ENCODE assay signal across 9 mouse cellular contexts in the genomic region with DNA sequence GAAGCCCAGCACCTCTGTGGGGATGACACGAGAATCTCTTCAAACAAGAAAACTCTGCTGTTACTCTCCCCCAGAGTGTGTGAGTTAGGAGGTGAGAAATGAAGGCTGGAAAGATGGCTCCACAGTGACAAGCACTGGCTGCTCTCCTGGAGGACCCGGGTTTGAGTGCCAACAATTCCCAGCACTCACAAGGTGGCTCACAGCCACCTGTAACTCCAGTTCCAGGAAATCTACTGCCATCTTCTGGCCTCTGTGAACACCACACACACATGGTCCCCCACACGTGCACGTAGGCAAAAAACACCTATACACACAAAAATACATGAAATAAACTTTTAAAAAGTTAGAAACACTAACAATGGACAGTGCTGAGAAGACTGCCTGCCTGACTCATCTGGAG. TPM values are rescaled to one million over a fixed set of nuclear protein-coding genes. Genes with fewer than 3 reads are reported as not detected.
A peak's percentile ranks its signal among the peaks of the same experiment; 100 is the strongest.
DNase-seq lines count a peak whose midpoint lies in the region; ATAC-seq and TF ChIP-seq lines count a peak whose summit lies in the region.
"Had no signal": no experiment of that assay in that cellular context is flagged by ENCODE, and none has a peak within 500 bp of the region (broad histone marks: within the 10 kb centered on the region; RNA-seq: fewer than 3 reads in every experiment).

No protein-coding gene starts in this region.

- peak; percentile 11 for TF ChIP-seq RAD21 in CH12.LX (IDR thresholded peaks at IDR 0.05; ENCODE audit: low read depth, low read length)

- no peak for TF ChIP-seq EP300 in CH12.LX (IDR thresholded peaks at IDR 0.05; ENCODE audit: low read length)

- no peaks in the 10 kb centered on the region for H3K27me3 ChIP-seq in kidney, adult 2 months (replicated peaks; ENCODE audit: control insufficient read depth, insufficient read depth, low read length)
- no peaks in the 10 kb centered on the region for H3K27me3 ChIP-seq in CH12.LX (replicated peaks)
- H3K27me3 ChIP-seq in liver, embryonic 11.5 days (replicated peaks; ENCODE audit: control insufficient read depth, insufficient read depth, low read length): no peaks in the 10 kb centered on the region
- H3K27me3 ChIP-seq: embryonic facial prominence, embryonic 15.5 days had no signal

- no peak for TF ChIP-seq POLR2A in kidney, adult 2 months (IDR thresholded peaks at IDR 0.05; ENCODE audit: low read depth, low read length)
- TF ChIP-seq POLR2A in CH12.LX (IDR thresholded peaks at IDR 0.05; ENCODE audit: low read depth, low read length): no peak

- dilution Hi-C loops in CH12.LX (cut with MboI; ENCODE audit: extremely low pct_ligation_motif_present, extremely low pct_unique_long_range_greater_than_20kb, low sequenced_read_pairs): no loop called here

- peak; percentile 17; the same call in 1 of the 2 replicates for TF ChIP-seq CTCF in kidney, adult 2 months (conservative IDR thresholded peaks at IDR 0.05; ENCODE audit: insufficient read depth, insufficient read length, low read depth, low read length)
- TF ChIP-seq CTCF in CH12.LX (conservative IDR thresholded peaks at IDR 0.05 in 1 of 2, IDR thresholded peaks at IDR 0.05 in 1 of 2; ENCODE audit: low read depth in 2 of 2, low read length in 2 of 2): peak in 1 of 2 experiments; percentile 53; a peak in 2 of 4 replicates

- H3K36me3 ChIP-seq in kidney, adult 2 months (ENCODE audit: control insufficient read depth, insufficient read depth, low read length): no peaks in the 10 kb centered on the region
- H3K36me3 ChIP-seq in CH12.LX (replicated peaks in 1 of 2; ENCODE audit: control insufficient read depth in 1 of 2, insufficient read depth in 1 of 2, low read length in 1 of 2): peaks cover 0 to 2% of the 10 kb centered on the region in 2 experiments
- no peaks in the 10 kb centered on the region for H3K36me3 ChIP-seq in liver, embryonic 11.5 days (ENCODE audit: control insufficient read depth, insufficient read depth, low read length)
- H3K36me3 ChIP-seq: embryonic facial prominence, embryonic 15.5 days had no signal

- H3K4me2 ChIP-seq in CH12.LX (ENCODE audit: insufficient read depth, low read depth, poor library complexity, severe bottlenecking): no peak overlapping the region
- no peak overlapping the region for H3K4me2 ChIP-seq in liver, embryonic 11.5 days
- H3K4me2 ChIP-seq: embryonic facial prominence, embryonic 15.5 days had no signal

- no peaks in the 10 kb centered on the region; the same call in 1 of the 2 replicates for H3K79me2 ChIP-seq in CH12.LX (replicated peaks; ENCODE audit: control insufficient read depth, extremely low read depth, insufficient read depth, poor library complexity, severe bottlenecking)

- no peaks in the 10 kb centered on the region for H3K4me1 ChIP-seq in kidney, adult 2 months (ENCODE audit: control insufficient read depth, insufficient read depth, low read length)
- peaks cover 26 to 44% of the 10 kb centered on the region in 2 experiments for H3K4me1 ChIP-seq in CH12.LX (ENCODE audit: control insufficient read depth in 1 of 2, insufficient read depth in 2 of 2)
- H3K4me1 ChIP-seq in liver, embryonic 11.5 days (replicated peaks; ENCODE audit: control insufficient read depth, insufficient read depth, low read length): peaks cover 8% of the 10 kb centered on the region

- H3K9ac ChIP-seq in CH12.LX (ENCODE audit: insufficient read depth, low read depth): no peak overlapping the region
- no peak overlapping the region for H3K9ac ChIP-seq in liver, embryonic 11.5 days (ENCODE audit: low read depth, low read length)
- H3K9ac ChIP-seq: embryonic facial prominence, embryonic 15.5 days had no signal

- H3K4me3 ChIP-seq in kidney, adult 2 months (ENCODE audit: insufficient read depth, low read depth, low read length): no peak overlapping the region
- no peak overlapping the region for H3K4me3 ChIP-seq in CH12.LX (replicated peaks in 1 of 3; ENCODE audit: low read depth in 2 of 3, low read length in 2 of 3, poor library complexity in 1 of 3)
- H3K4me3 ChIP-seq in liver, embryonic 11.5 days (ENCODE audit: low read depth, low read length): no peak overlapping the region
- H3K4me3 ChIP-seq: embryonic facial prominence, embryonic 15.5 days had no signal

- peak overlapping the region; percentile 70; the same call in 1 of the 2 replicates for H3K27ac ChIP-seq in kidney, adult 2 months (ENCODE audit: insufficient read depth, low read depth, low read length)
- H3K27ac ChIP-seq in CH12.LX (ENCODE audit: insufficient read depth, low read depth): no peak overlapping the region
- H3K27ac ChIP-seq in liver, embryonic 11.5 days (ENCODE audit: low read depth, low read length): peak overlapping the region; percentile 88; the same call in 1 of the 2 replicates
- H3K27ac ChIP-seq: embryonic facial prominence, embryonic 15.5 days had no signal

- in situ Hi-C loops in CH12.LX (cut with MboI; ENCODE audit: low pct_ligation_motif_present, low pct_unique_long_range_greater_than_20kb, low sequenced_read_pairs): loop anchor here (5.0 to 25.0 kb wide), 2 partner anchors 104 to 289 kb away; a partner anchor contains a TSS

- ATAC-seq in liver, embryonic 11.5 days (replicated peaks; ENCODE audit: low FRiP score): no peak
- ATAC-seq in megakaryocyte-erythroid progenitor cell, adult 5-6 weeks (replicated peaks; ENCODE audit: low FRiP score, low TSS enrichment, poor library complexity, severe bottlenecking): no peak

- WGBS in kidney, adult 2 months: 77% methylated on average over 4 of the region's 4 CpGs
- 57% methylated on average over 4 of the region's 4 CpGs for WGBS in liver, embryonic 11.5 days

- no peak for DNase-seq in kidney, adult 2 months
- DNase-seq in kidney, adult 18-20 months: no peak
- DNase-seq in CH12.LX (ENCODE audit: extremely low read depth): no peak
- DNase-seq in NIH3T3 (ENCODE audit: low read depth): peak; percentile 31
- no peak for DNase-seq in liver, embryonic 11.5 days (ENCODE audit: low spot score)
- DNase-seq in cerebellum, postnatal 4 days (ENCODE audit: low spot score in 2 of 2): no peak

- peaks cover 5% of the 10 kb centered on the region for H3K9me3 ChIP-seq in CH12.LX (replicated peaks; ENCODE audit: low read length)
- no peaks in the 10 kb centered on the region for H3K9me3 ChIP-seq in liver, embryonic 11.5 days (ENCODE audit: control insufficient read depth, low read length)
- H3K9me3 ChIP-seq: embryonic facial prominence, embryonic 15.5 days had no signal

TF ChIP-seq in CH12.LX, 34 proteins besides CTCF, POLR2A, EP300 and RAD21:
- TF ChIP-seq SMC3 (IDR thresholded peaks at IDR 0.05; ENCODE audit: low read depth, low read length) (peak; percentile 41; the same call in 1 of the 2 replicates), NRF1 (IDR thresholded peaks at IDR 0.05; ENCODE audit: low read depth, low read length) (no peak), ETS1 (conservative IDR thresholded peaks at IDR 0.05; ENCODE audit: low read depth, low read length) (no peak)

RNA-seq across cellular contexts. Expression of a gene that starts 34.9 kb away (rescaled TPM):
- polyA plus RNA-seq in kidney, adult 2 months (2012; rRNA removed): 4.3 and 4.5 TPM in 2 replicates
- total RNA-seq in CH12.LX (2012; rRNA removed) (33.2 and 34.7 TPM in 2 replicates), CH12.LX (2014; rRNA removed) (21.3 and 21.4 TPM in 2 replicates)
- polyA plus RNA-seq in CH12.LX (2012; ENCODE audit: insufficient read length, low read depth): 23.8 and 24.6 TPM in 2 replicates
- 12.6 and 17.2 TPM in 2 replicates for polyA plus RNA-seq in liver, embryonic 11.5 days (2014; fragmentation: Nextera tagmentation; extraction: Ambion mirVana)
- total RNA-seq in megakaryocyte-erythroid progenitor cell, adult 5-6 weeks (2014; fragmentation: Nextera tagmentation): 15.0 and 25.0 TPM in 2 replicates
- 24.2 and 46.1 TPM in 2 replicates for total RNA-seq in megakaryocyte-erythroid progenitor cell, adult 5-6 weeks (2017)

RNA-seq across cellular contexts. Expression of a gene that starts 35.6 kb away (rescaled TPM):
- 3.1 and 3.6 TPM in 2 replicates for polyA plus RNA-seq in kidney, adult 2 months (2012; rRNA removed)
- total RNA-seq in CH12.LX (2012; rRNA removed) (0.93 and 1.0 TPM in 2 replicates), CH12.LX (2014; rRNA removed) (0.05 TPM in 1 of 2 replicates, not detected in the other)
- 0.74 and 1.0 TPM in 2 replicates for polyA plus RNA-seq in CH12.LX (2012; ENCODE audit: insufficient read length, low read depth)
- polyA plus RNA-seq in liver, embryonic 11.5 days (2014; fragmentation: Nextera tagmentation; extraction: Ambion mirVana): 5.0 and 6.2 TPM in 2 replicates
- 0.67 and 8.2 TPM in 2 replicates for total RNA-seq in megakaryocyte-erythroid progenitor cell, adult 5-6 weeks (2014; fragmentation: Nextera tagmentation)
- total RNA-seq in megakaryocyte-erythroid progenitor cell, adult 5-6 weeks (2017): 0.61 and 0.88 TPM in 2 replicates

RNA-seq across cellular contexts. Expression of a gene that starts 51.6 kb away (rescaled TPM):
- polyA plus RNA-seq in kidney, adult 2 months (2012; rRNA removed): 0.16 and 0.22 TPM in 2 replicates
- total RNA-seq in CH12.LX (2012; rRNA removed) (3.0 and 6.4 TPM in 2 replicates), CH12.LX (2014; rRNA removed) (1.8 and 2.4 TPM in 2 replicates)
- 3.9 and 4.7 TPM in 2 replicates for polyA plus RNA-seq in CH12.LX (2012; ENCODE audit: insufficient read length, low read depth)
- polyA plus RNA-seq in liver, embryonic 11.5 days (2014; fragmentation: Nextera tagmentation; extraction: Ambion mirVana): 6.8 and 8.2 TPM in 2 replicates
- total RNA-seq in megakaryocyte-erythroid progenitor cell, adult 5-6 weeks (2014; fragmentation: Nextera tagmentation): 11.4 and 16.2 TPM in 2 replicates
- total RNA-seq in megakaryocyte-erythroid progenitor cell, adult 5-6 weeks (2017): 7.5 and 10.2 TPM in 2 replicates
- polyA plus RNA-seq: neural tube, embryonic 14.5 days had no signal

RNA-seq across cellular contexts. Expression of a gene that starts 56.0 kb away (rescaled TPM):
- 442 and 596 TPM in 2 replicates for polyA plus RNA-seq in kidney, adult 2 months (2012; rRNA removed)
- total RNA-seq in CH12.LX (2012; rRNA removed): 235 and 240 TPM in 2 replicates
- total RNA-seq in CH12.LX (2014; rRNA removed): 108 and 119 TPM in 2 replicates
- 284 and 324 TPM in 2 replicates for polyA plus RNA-seq in CH12.LX (2012; ENCODE audit: insufficient read length, low read depth)
- 220 and 230 TPM in 2 replicates for polyA plus RNA-seq in liver, embryonic 11.5 days (2014; fragmentation: Nextera tagmentation; extraction: Ambion mirVana)
- 246 and 368 TPM in 2 replicates for total RNA-seq in megakaryocyte-erythroid progenitor cell, adult 5-6 weeks (2014; fragmentation: Nextera tagmentation)
- 115 and 128 TPM in 2 replicates for total RNA-seq in megakaryocyte-erythroid progenitor cell, adult 5-6 weeks (2017)

RNA-seq across cellular contexts. Expression of a gene that starts 56.7 kb away (rescaled TPM):
- 39.6 and 40.2 TPM in 2 replicates for polyA plus RNA-seq in kidney, adult 2 months (2012; rRNA removed)
- total RNA-seq in CH12.LX (2012; rRNA removed) (113 and 128 TPM in 2 replicates), CH12.LX (2014; rRNA removed) (131 and 137 TPM in 2 replicates)
- 154 and 185 TPM in 2 replicates for polyA plus RNA-seq in CH12.LX (2012; ENCODE audit: insufficient read length, low read depth)
- polyA plus RNA-seq in liver, embryonic 11.5 days (2014; fragmentation: Nextera tagmentation; extraction: Ambion mirVana): 102 and 103 TPM in 2 replicates
- total RNA-seq in megakaryocyte-erythroid progenitor cell, adult 5-6 weeks (2014; fragmentation: Nextera tagmentation): 225 and 296 TPM in 2 replicates
- total RNA-seq in megakaryocyte-erythroid progenitor cell, adult 5-6 weeks (2017): 97.5 and 128 TPM in 2 replicates
